Mouse (Mus musculus) heart, postnatal 25 days (tissue): ENCODE data around the gene P2rx1. TPM values are rescaled to one million over a fixed set of nuclear protein-coding genes. Genes with fewer than 3 reads are reported as not detected.

ENCODE experiments used
- DNase-seq: peaks from one replicate; pipeline ENCODE4 v3.0.0; 2022; ENCODE audit warnings: low spot score
- intact Hi-C: fragments of 180-260 bp; cut with DNase I; formaldehyde crosslinking; loops from one replicate; pipeline ENCODE4 v1.15.1; 2025
- total RNA-seq, 2 experiments: library from RNA; stranded (reverse); gene quantifications; 2 replicates each; pipeline ENCODE4 v1.2.3; 2021

The P2rx1 gene
- total RNA-seq, 2 experiments from 2014 or later: 0.29 to 0.50 TPM

DNA sequence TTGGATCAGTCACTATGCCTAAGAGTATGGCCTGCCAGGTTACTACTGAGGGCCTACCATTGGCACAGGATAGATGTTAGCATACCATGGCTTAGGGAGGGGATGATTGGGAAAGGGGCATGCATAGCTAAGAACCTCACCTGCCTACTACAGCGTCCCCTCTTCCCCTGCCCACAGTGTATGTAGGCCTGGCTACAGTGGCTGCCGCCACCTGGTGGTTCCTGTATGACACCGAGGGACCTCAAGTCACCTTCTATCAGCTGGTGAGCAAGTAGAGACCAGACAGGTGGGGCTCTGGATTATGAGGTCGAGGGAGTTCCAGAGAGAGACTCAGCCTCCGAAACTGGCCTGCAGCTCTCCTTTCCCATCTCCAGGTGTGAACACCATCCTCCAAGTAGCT lies 15.6 kb upstream of the P2rx1 start:
- intact Hi-C loops: loop anchor here (5.0 kb wide), 1 partner anchor 56 kb away; no protein-coding TSS in a partner anchor
- no peak for DNase-seq

DNA sequence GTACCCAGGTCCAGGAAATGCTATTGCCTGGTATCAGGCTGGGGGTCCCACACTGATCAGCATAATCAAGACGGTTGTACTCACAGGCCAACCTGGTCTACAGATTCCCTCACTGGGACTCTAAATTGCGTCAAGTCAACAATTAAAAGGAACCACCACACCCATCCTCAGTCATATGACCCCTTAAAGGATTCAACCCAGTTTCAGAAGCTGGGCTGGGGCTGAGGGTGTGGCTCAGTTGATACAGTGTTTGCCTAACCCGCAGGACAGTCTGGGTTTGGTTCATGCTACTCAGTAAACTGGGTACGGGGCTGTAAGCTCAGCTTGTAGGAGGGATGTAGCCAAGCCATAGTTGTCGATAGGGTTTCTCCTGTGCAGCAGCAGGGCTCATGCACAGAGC lies 12.2 kb upstream of the P2rx1 start:
- intact Hi-C loops: loop anchor here (2.0 kb wide), 1 partner anchor 24 kb away; no protein-coding TSS in a partner anchor

DNA sequence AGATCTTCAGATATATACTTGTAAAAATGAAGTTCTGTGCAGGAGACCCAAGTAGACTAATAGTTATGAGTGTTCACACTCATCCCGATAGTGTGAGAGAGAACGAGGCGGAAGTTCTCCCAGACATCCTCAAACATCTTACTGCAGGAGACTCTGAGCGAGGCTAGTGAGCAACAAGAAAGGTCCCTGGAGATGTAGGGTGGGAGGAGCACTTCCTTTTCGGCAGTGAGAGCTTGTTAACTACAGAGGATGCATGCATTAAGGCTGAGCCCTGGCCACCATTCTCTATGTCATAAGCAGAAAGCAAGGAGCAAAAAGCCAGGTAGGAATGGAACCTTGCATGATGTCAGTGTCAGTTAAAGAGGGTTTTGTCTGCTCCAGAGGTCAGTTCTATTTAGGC lies 11.7 kb upstream of the P2rx1 start:
- no peak for DNase-seq

More for the DNA sequence above, 12.2 kb upstream of the P2rx1 start:
- no peak for DNase-seq

DNA sequence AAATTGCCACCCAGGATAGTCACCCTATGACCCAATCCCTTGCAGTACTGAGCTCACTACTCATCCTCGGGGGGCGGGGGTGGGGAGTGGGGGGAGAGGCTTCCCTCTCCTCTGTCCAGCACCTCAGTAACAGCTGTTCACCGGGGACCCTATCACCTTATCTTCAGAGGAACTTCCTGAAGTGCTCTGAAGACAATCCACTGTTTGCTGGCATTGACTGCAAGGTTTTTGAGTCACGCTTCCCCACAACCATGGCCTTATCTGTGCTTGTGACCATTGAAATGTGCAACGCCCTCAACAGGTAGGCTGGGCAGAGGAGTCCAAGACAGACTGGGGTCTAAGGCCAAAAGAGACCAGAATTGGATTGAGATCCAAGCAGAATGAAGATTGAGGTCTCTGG lies 11.1 kb upstream of the P2rx1 start:
- intact Hi-C loops: loop anchor here (2.0 kb wide), 1 partner anchor 25 kb away; no protein-coding TSS in a partner anchor
- no peak for DNase-seq

More for the DNA sequence above, 11.7 kb upstream of the P2rx1 start:
- intact Hi-C loops: loop anchor here (2.0 kb wide), 1 partner anchor 24 kb away; no protein-coding TSS in a partner anchor

DNA sequence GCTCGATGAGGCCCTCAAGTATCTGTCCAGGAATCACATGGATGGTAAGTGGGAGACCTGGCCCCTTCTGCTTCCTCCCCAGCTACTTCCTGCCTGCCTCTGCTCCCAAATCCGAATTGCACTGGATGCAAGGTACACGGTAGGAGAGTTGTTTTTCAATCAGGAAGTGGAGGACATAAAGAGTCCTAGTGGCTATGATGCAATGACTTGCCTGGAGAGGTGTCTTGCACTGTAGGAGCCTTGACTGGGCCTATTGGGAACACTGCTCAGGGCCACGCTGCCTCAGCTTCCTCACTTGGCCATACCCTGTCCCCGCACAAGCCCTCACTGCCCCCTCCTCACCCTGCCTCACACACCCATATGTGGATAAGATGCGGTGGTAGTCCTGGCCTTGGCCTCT lies 9.9 kb upstream of the P2rx1 start:
- intact Hi-C loops: no loop called here
- DNase-seq: no peak

DNA sequence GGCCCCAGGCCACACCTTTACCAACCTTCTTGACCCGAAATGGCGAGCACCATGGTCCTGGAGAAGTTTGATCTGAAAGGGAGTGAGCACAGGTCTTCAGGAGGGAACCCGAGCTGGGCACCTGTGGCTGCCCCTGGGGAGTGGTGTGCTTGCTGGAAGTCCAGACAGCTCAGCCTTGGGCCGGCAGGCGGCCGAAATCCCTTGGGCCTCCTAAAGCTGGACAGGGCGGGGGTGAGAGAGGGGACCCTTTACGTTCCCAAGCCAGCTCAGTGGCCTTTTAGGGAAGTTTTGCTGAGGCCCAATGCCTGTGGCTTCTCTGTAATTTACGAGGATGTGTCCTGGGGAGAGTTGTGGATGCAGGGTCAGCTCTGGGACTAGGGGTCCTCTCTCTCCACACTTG lies 8.2 kb upstream of the P2rx1 start:
- intact Hi-C loops: no loop called here
- no peak for DNase-seq

DNA sequence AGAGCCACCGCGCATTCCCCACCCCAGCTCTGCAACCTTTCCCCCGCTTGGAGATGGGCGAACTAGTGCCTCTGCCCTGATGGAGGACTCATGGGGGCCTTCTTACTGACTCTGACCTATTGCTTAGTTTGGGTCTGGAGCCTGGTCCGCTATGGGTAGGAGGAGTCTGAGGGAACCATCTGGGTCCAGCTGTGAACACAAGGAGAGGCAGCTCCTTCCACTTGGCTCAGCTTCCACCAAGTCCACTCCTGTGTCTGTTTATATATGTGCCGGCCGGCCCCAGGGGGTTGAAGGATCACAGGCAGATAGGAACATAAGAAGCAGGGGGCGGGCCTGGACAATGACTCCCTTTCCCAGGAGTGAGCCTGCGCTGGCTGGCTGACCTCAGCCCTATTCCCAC lies 6.9 kb upstream of the P2rx1 start:
- intact Hi-C loops: no loop called here
- DNase-seq: no peak

DNA sequence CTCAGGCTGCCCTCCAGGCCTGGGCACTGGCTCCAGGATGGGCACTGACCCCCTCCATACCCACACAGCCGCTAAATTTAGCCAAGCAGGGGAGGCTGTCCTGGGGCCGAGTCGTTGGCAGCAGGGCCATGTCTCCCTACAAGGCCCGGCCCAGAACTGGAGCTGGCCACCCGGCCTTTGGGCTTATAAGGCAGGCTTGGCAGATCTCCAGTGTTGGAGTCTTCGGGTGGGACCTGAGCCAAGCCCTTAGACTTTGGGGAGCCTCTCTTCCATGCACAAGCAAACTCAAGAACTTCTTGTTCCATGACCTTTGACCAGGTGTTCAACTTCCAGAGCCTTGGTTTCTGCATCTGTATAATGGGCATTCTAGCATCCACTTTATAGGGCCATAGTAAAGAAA lies 2.6 kb upstream of the P2rx1 start:
- DNase-seq: no peak
- intact Hi-C loops: no loop called here

DNA sequence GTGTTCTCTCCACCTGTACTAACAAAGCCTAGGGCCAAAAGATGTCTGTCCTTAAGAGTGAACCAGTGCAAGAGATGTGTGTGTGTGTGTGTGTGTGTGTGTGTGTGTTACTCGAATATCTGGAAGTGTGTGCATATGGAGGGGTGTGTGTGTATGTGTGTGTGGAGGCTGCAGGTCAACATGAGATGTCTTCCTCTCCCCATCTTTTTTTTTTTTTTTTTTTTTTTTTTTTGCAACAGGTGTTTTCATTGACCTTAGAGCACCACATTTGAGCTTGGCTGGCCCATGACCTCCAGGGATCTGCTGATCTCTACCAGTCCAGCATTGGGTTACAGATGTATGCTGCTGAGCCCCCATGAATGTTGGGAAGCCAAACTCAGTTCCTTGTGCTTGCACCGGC lies 2.1 kb upstream of the P2rx1 start:
- no peak for DNase-seq
- intact Hi-C loops: no loop called here

DNA sequence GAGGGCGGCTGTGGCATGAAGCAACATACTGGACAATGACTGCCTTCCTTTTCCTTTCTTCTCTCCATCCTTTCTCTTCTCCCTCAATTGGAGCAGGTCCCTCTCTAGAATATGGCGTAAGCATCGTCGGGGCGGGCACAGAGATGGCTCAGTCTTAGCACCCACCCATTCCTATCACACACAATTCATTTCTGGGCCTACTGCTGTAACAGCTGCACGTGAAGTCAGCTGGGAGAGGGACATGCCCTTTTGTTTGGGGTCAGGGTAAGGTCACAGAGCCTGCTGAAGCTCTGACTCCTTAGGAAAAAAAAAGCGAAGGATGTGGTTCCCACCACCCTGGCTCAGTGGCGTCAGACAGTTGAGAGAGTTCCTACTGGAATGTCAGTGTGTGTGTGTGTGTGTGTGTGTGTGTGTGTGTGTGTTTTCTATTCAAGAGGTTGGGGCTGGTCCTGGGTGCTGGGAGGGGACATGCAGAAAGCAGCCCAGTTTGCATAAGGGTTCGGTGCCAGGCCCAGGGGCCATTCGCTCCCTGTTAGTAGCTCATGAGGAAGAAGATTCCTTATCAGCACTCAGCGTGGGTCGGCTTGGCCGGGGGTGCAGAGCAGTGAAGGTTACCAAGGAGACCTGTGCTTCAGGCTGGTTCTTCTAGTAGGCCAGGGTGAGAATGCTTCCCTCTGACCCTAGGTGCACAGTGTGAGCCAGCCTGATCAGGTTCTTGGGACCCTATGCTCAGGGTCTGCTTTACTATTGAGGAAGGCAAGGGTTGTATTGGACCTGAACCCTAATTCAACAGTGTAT lies 1.2 kb upstream of the P2rx1 start:
- intact Hi-C loops: no loop called here
- no peak for DNase-seq

DNA sequence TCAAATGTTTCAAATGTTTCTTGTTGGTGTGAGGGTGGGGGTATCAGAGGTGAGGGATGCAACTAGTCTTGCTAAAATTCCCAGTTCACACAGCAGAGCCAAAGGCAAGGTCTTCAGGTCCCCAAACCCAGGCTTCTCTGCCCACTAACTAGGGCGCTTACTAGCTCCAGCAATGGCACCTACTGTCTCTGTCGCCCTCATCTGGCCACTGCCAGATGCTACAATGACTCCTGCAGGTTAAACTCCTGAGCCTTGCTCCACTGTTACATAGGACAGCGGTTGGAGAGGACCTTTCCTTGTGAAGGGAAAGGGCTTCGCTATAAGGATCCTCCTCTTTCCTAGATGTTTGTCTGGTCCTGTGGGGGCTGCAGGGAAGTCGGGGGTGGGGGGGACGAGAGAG lies 2.1 kb downstream of the P2rx1 start:
- intact Hi-C loops: loop anchor here (1.0 kb wide), 1 partner anchor 75 kb away; no protein-coding TSS in a partner anchor
- DNase-seq: no peak

DNA sequence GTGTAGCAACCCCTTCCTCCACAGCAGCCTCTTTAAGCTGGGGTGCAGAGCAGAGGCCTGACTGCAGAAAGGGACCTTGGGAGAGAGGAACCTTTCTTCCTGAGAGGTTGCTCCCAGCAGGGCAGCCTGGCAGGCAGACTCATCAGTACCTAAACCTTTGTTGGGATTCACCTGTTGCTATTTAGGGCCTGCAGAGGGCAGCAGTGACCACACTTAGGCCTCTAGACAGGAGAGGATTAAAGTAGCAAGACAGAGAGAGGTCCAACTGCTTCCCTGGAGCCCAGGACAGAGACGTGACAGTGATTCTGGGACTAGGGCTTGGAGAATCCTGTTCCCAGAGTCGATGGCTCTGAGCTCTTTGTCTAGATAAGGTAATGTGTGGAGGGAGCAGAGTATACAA lies 7.5 kb downstream of the P2rx1 start:
- intact Hi-C loops: loop anchor here (1.0 to 5.0 kb wide), 4 partner anchors 33 to 1366 kb away; no protein-coding TSS in a partner anchor
- no peak for DNase-seq

DNA sequence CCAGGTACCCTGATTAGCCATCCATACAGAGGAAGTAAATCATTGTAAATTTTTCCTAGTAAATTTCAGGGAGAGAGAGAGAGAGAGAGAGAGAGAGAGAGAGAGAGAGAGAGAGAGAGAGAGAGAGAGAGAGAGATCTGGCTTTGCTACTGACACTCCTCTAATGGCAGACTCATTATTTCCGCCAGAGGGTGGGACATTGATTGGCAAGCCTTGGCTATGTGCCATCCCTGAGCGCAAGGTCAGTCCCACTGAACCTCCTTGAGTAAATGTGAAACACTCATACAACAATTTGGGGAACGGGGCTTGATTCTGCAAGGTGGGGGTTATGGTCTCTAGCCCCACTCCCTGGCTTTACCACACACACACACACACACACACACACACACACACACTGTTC lies 8.2 kb downstream of the P2rx1 start:
- no peak for DNase-seq
- intact Hi-C loops: loop anchor here (2.0 to 5.0 kb wide), 3 partner anchors 42 to 1365 kb away; no protein-coding TSS in a partner anchor

DNA sequence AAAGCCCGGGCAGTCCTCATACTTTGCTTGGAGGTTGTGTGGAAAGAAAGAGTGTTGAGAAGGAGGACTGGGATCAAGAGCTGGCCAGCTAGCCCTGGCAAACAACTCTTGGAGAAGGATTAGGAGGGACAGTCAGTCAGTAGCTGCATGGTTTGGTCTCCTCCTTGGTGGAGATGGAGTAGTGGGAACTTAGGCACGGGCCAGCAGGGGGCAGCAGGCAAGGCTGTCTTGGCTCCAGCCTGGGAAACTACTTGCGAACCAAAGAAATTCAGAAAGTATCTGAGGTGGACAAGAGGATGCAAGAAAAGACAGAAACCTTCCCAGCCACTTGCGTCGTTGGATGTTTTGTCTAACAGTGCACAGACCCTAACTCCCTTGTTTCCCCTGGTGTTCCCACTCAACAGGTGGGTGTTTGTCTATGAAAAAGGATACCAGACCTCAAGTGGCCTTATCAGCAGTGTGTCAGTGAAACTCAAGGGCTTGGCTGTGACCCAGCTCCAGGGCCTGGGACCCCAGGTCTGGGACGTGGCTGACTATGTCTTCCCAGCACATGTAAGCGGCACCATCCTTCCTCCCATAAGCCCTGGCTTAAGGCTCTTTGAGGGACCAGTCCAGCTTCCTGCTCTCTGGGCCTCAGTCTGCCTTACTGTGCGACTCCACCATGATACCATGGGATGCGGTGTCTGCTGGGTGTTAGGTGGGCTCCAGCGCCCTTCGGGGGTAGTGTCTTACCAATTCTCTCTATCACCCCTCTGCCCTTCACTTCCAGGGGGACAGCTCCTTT lies 9.0 kb downstream of the P2rx1 start:
- intact Hi-C loops: loop anchor here (2.0 to 5.0 kb wide), 3 partner anchors 41 to 1364 kb away; no protein-coding TSS in a partner anchor
- no peak for DNase-seq

DNA sequence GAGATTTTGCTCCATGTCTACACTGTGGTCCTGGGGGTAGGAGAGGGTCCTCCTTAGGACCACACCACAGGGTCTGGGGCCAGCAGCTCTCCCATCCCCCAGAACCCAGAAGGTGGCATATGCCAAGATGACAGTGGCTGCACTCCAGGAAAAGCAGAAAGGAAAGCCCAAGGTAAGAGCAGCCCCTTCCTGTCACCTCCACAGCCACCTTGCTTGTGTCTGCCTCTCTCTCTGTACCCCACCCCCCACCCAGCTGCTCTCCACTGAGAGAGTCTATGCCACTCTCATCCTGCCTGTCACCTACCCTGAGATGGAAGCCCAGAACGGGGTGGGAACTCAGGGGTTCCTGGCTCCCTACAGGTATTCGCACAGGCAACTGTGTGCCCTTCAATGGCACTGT lies 9.9 kb downstream of the P2rx1 start:
- intact Hi-C loops: loop anchor here (5.0 kb wide), 2 partner anchors 98 to 1363 kb away; no protein-coding TSS in a partner anchor
- DNase-seq: no peak

DNA sequence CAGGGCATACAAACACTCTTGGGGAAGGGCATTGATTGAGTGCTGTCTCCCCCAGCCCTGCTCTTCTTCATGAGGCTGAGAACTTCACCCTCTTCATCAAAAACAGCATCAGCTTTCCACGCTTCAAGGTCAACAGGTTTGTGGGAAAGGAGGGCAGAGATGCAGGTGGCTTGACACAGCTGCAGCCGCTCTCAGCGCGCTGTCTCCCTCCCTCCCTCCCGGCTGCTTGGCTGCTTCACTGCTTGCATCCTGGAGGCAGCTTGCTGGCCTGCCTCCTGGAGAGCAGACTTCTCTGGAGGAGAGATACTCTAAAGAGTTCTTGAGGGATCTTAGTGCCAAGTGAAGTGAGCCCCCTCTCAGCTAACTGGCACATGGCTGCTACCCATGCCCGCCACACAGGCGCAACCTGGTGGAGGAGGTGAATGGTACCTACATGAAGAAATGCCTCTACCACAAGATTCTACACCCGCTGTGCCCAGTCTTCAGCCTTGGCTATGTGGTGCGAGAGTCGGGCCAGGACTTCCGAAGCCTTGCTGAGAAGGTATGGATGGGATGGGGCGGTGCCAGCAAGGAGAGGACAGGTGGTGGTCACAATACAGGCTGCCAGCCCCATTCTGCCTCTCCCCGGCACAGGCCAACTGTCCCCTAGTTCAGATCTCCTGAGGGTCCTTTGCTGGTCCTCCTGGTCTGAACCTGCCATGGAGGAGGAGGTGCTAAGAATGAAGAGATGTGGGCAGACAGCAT lies 10.8 kb downstream of the P2rx1 start:
- DNase-seq: no peak
- intact Hi-C loops: loop anchor here (5.0 kb wide), 2 partner anchors 98 to 1363 kb away; no protein-coding TSS in a partner anchor

DNA sequence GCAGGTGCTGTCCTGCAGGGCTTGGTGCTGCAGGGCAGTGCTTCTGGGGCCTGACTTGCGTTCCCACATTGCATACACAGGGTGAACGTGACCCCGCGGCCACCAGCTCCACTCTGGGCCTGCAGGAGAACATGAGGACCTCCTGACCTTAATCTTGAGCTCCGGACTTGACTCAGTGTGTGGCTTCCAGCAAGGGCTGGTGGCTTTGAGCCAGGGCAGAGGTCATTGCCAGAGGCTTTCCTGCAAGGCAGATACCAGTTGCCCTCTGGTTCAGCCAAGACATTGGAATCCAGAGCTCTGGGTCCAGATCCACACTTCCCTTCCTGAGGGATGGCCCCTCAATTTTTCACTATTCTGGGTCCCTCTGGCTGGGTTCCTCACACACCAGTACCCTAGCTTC lies 15.1 kb downstream of the P2rx1 start:
- intact Hi-C loops: no loop called here
- no peak for DNase-seq

DNA sequence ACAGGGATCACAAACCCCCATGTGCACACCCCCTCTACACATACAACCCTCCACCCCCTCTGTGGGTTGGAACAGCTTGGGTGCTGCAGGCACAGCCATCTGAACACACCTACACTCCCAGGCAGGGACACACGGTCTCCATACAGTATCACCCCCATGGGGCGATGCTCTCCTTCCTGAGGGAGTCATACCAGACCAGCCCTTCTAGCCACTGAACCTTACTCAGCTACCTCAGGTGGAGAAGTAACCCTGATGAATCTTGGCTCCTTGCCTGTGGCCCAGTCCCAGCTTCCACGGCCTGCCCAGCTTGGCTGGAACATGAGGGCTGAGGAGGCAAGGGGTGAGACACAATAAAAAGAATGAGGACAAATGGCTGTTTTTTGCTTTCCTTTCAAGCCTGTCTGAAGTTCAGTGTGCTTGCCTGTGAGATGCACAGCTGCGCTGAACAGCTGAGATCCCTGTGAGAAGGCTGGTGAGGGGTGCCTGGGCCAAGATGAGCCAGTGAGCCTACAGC lies 16.0 kb downstream of the P2rx1 start:
- intact Hi-C loops: no loop called here
- DNase-seq: no peak

DNA sequence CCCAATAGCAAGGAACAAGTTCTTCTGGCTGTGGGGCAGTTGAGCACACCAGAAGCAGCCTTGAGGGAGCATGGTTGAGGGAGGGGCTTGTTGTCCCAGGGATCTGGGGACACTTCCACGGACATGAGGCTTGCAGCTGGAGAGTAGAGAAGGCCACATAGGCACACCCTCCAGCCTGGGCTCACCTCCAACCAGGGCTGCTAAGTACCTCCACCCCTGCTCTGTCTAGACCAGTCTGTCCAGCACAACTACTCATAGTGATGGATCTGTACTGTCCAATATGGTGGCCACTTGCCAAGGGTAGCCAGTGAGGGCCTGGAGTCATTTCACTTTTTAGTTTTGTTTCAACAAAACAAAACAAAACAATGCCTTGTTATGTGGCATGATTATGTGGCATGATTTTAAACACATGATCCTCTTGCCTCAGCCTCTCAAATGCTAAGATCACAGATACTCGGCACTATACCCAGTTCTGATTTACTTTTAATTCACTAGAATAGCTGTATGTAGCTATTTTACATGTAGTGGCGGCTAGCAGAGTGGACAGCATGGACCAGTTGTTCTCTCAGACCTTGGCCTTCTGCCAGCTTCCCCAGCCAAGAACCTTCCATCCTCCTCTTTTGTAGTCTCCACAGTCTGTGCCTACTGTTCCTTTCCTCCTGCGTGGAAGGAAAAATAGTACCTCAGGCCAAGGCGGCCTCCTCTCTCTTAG lies 16.6 kb downstream of the P2rx1 start:
- peak; percentile 64 for DNase-seq
- intact Hi-C loops: no loop called here
